Mouse (Mus musculus) myocyte (in vitro differentiated cells): ENCODE results near the gene Serhl.

ENCODE experiments used
- POLR2A ChIP-seq: IDR thresholded peaks from one replicate; pipeline ENCODE4 v1.6.1; 2011; ENCODE audit warnings: low read depth, mild to moderate bottlenecking, control low read depth, moderate library complexity; ENCODE audit not compliant: insufficient read length
- USF1 ChIP-seq: IDR thresholded peaks from one replicate; pipeline ENCODE4 v1.6.1; 2011; ENCODE audit warnings: low read depth, mild to moderate bottlenecking, control low read depth, moderate library complexity

- TF ChIP-seq POLR2A, result no peak
- TF ChIP-seq USF1, result no peak
Observed at GRCm38 (mm10) chr15:83150073-83150442, 60.8 kb downstream of the Serhl start.
